Mouse (Mus musculus) gonadal fat pad, adult 2 months (tissue): ENCODE results near the gene Arpc3. TPM values are rescaled to one million over a fixed set of nuclear protein-coding genes. Genes with fewer than 3 reads are reported as not detected.

Experiments used
- polyA plus RNA-seq: library from polyadenylated mRNA; depleted of rRNA; stranded (reverse); fragments of >200 nt; gene quantifications from 2 replicates; pipeline ENCODE4 v1.2.3, GENCODE M21; 2012; rRNA removed

Gene Arpc3
- polyA plus RNA-seq, 1 experiment, result 195 TPM

Other genes starting within 250 kb of the Arpc3 start
- gene Ppp1cc, start 233.6 kb upstream of the Arpc3 start, polyA plus RNA-seq, result 97.8 and 104 TPM in 2 replicates
- gene Hvcn1, start 185.1 kb upstream of the Arpc3 start, polyA plus RNA-seq, result 20.6 and 38.3 TPM in 2 replicates
- gene Tctn1, start 127.4 kb upstream of the Arpc3 start, polyA plus RNA-seq, result 44.4 and 46.7 TPM in 2 replicates
- gene Pptc7, start 107.5 kb upstream of the Arpc3 start, polyA plus RNA-seq, result 20.0 and 20.4 TPM in 2 replicates
- 12.3 and 12.7 TPM in 2 replicates for gene Rad9b, start 37.6 kb upstream of the Arpc3 start, polyA plus RNA-seq
- 100 and 102 TPM in 2 replicates for gene Vps29, start 37.5 kb upstream of the Arpc3 start, polyA plus RNA-seq
- gene Gpn3, start 20.0 kb upstream of the Arpc3 start, polyA plus RNA-seq, result 27.8 and 28.2 TPM in 2 replicates
- gene Fam216a, start 19.5 kb upstream of the Arpc3 start, polyA plus RNA-seq, result 24.1 and 28.9 TPM in 2 replicates
- 26.3 and 29.8 TPM in 2 replicates for gene Anapc7, start 29.8 kb downstream of the Arpc3 start, polyA plus RNA-seq
- gene Atp2a2, start 110.3 kb downstream of the Arpc3 start, polyA plus RNA-seq, result 97.9 and 146 TPM in 2 replicates
- 3.8 and 5.1 TPM in 2 replicates for gene Ift81, start 222.6 kb downstream of the Arpc3 start, polyA plus RNA-seq